Mouse (Mus musculus) layer of hippocampus, postnatal 14 days (tissue): ENCODE measurements at regions not wholly inside any gene's neighbourhood (a gene's known extent, or its start where the extent isn't known, plus 50 kb on each side); places are given as distances from the start of the nearest gene placed in this dataset.

Source experiments
- DNase-seq, 2 experiments: peaks; one replicate each; pipeline ENCODE4 v3.0.0; 2021 to 2022; ENCODE audit warnings: low spot score in 2 of 2, mixed read lengths in 1 of 2

GRCm38 (mm10) chr1:26909926-26910665, 222.8 kb upstream of the 4931408C20Rik start:
- peak in 1 of 2 experiments; percentile 4 for DNase-seq

GRCm38 (mm10) chr1:26902306-26902705, 215.0 kb upstream of the 4931408C20Rik start:
- DNase-seq, result no peak

DNA sequence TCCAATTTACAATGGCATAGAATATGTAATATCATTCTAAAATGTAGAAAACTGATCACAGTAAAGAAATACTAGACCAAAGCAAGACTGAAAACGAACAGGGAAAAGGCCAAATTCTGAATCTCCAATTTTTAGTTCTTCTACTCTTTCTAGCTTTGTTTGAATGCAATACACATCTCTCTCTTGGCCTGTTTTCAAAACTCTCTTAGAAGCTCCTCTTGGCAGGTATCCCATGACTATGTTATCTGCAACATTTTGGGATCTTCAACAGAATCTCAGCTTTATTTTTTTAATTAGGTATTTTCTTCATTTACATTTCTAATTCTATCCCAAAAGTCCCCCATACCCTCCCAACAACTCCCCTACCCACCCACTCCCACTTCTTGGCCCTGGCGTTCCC, 170.2 kb upstream of the 4931408C20Rik start:
- no peak for DNase-seq

GRCm38 (mm10) chr1:26853802-26854201, 166.5 kb upstream of the 4931408C20Rik start:
- peak in 1 of 2 experiments; percentile 25 for DNase-seq

DNA sequence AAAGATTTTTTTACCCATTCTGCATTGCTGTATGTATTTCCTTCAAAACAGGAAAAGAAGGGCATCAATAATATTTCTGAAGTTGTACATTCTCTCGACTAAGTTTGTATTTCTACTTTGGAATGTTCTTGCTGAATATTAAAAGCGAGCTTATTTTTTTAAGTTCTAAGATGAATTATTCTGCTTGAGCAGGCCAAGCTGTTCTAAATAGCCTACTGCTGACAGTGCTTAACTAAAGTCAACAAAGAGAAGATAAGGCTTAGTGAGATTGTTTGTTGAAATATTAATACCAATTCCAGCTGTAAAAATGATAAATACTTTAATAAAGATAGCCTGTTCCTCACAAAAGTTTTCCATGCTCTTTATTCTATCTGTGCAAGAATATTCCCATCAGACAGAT, 122.0 kb upstream of the 4931408C20Rik start:
- DNase-seq, result no peak

DNA sequence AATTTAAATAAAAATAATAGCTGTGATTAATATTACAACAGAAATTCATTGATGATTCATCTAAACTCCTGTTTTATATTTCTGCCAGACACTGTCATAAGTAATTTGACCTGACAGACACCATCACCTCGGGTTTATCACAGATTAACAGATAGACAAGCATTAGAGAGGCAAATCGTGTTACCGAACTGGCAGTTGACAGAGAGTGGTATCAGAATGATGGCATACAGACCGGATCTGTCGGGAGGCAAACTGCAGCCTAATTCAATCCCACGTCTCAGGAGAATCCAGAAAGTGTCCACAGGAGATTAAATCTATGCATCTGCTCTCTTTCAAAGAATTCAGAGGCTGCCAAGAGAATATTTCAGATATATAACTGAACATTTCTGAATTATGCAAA, 77.8 kb upstream of the 4931408C20Rik start:
- no peak for DNase-seq
